Mouse (Mus musculus) liver, postnatal 0 days (tissue): Measurements from ENCODE around the gene Cdk5r1.

Experiments used
- CTCF ChIP-seq: sonication (generic); IDR thresholded peaks from 2 replicates; pipeline ENCODE4 v1.5.1; 2016; ENCODE audit warnings: antibody characterized with exemption, low read depth
- EP300 ChIP-seq: IDR thresholded peaks from 2 replicates; pipeline ENCODE4 v1.6.1; 2016; ENCODE audit warnings: antibody characterized with exemption, low read depth, mild to moderate bottlenecking

DNA sequence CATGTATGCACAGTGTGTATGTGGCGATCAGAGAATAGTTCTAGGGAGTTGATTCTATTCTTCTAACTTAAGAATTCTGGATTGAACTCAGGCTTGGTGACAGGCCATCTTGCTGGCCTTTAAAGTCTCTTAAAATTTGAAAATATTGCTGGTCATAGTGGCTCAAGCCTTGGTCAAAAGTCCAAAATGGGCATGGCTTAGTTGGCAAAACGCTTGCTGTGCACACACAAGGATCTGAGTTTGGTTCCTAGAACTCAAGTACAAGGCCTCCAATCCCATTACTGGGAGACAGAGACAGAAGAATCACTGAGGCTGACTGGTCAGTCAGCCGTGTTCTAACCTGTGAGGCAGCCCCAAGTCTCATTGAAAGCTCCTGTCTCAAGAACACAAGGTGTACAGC, 29.9 kb upstream of the Cdk5r1 start:
- TF ChIP-seq CTCF, result no peak
- TF ChIP-seq EP300, result no peak
